Mouse (Mus musculus): ENCODE data around the gene Crtc2.

- TF ChIP-seq CTCF (IDR thresholded peaks at IDR 0.05; ENCODE audit: insufficient read depth, low read depth, low read length) (no peak), POLR2A (IDR thresholded peaks at IDR 0.05; ENCODE audit: insufficient read depth, low read depth, low read length) (no peak)
These were observed 14.2 kb downstream of the Crtc2 start for GRCm38 (mm10) chr3:90268190-90268589.
